Mouse (Mus musculus) small intestine, adult 2 months (tissue): ENCODE results near the gene Pcca.

Experiments
- CTCF ChIP-seq: fragments of 200-500 bp; IDR thresholded peaks from 2 replicates; pipeline ENCODE4 v1.5.1; 2012; ENCODE audit warnings: low read depth, mild to moderate bottlenecking, control low read depth, inconsistent platforms, low read length, moderate library complexity, mixed read lengths; ENCODE audit not compliant: insufficient replicate concordance, insufficient read length; ENCODE audit errors: extremely low read depth
- POLR2A ChIP-seq: fragments of 200-500 bp; IDR thresholded peaks from 2 replicates; pipeline ENCODE4 v1.6.1; 2012; ENCODE audit warnings: low read depth, mild to moderate bottlenecking, control low read depth, inconsistent platforms, low read length, moderate library complexity

DNA sequence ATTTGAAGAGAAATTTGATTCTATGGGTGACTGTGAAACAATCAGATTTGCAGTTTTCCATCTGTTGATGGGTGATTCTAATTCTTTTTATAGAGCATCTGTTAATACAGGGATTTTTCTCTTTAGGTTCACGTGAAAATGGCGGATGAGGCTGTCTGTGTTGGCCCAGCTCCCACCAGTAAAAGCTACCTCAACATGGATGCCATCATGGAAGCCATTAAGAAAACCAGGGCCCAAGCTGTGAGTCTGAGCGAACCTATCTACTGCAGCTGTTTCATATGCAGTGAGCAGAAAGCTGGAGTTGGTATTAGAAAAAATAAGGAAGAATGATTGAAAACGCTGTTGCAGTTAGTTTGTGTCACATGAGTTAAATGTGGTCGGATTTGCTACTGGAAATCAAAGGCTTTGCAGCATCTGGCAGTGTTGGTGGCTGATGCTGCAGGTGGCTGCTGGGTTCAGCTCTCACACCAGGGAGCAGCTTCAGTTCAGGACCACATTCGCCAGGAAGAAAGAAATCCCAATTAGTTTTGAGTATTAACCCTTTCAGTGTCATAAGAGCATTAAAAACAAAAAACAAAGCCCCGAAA lies 48.5 kb downstream of the Pcca start:
- no peak for TF ChIP-seq POLR2A
- TF ChIP-seq CTCF, result no peak
